Mouse (Mus musculus) urinary bladder, postnatal 4 days (tissue): ENCODE data around the gene Gabrb1.

Experiments used
- DNase-seq, 2 experiments: peaks; one replicate each; pipeline ENCODE4 v3.0.0; 2021 to 2022; ENCODE audit warnings: low spot score in 2 of 2

Gene Gabrb1

GRCm38 (mm10) chr5:72160781-72161485, 503.0 kb downstream of the Gabrb1 start:
- DNase-seq: no peak

GRCm38 (mm10) chr5:72162855-72163254, 504.9 kb downstream of the Gabrb1 start:
- DNase-seq: no peak

DNA sequence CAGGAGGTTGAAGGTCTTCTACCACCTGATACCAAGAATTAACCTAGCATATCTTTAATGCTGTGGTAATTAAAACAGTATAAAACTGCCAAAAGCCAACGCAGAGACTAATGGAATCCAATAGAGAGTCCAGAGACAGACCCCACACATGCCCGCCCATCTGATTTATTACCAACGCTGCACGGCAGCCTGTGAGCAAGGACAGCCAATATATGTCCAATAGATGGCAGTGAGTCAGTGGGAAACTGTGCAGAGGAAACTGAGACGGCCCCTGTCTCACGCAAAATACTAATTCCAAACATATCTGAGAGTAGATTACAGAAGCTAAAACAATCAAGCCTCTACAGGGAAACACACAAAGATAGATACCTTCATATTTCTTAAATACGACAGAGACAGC, 506.5 kb downstream of the Gabrb1 start:
- DNase-seq: no peak

GRCm38 (mm10) chr5:72167594-72168284, 509.8 kb downstream of the Gabrb1 start, which contains the start of gene Commd8:
Gene Commd8 (minus strand): TSS chr5:72168189.
- DNase-seq: peak; percentile 92 to 97

DNA sequence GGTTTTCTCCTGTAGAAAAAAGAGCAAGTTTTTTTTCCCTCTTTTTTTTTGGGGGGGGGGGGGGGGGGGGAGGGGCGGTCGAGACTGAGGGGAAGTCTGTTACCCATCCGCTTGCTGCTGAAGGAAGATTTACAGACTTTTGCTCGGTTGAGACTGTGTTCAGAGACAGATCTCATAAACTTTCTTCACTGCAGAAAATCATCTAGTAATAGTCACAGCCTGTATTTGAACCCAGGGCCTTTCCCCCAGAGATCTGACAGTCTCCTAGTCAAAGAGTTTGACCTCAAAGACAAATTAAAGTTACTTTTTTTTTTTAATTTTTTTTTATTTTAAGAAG, 510.3 kb downstream of the Gabrb1 start:
- no peak for DNase-seq

- no peak for DNase-seq
Measured at GRCm38 (mm10) chr5:72170067-72170466, 512.2 kb downstream of the Gabrb1 start.

DNA sequence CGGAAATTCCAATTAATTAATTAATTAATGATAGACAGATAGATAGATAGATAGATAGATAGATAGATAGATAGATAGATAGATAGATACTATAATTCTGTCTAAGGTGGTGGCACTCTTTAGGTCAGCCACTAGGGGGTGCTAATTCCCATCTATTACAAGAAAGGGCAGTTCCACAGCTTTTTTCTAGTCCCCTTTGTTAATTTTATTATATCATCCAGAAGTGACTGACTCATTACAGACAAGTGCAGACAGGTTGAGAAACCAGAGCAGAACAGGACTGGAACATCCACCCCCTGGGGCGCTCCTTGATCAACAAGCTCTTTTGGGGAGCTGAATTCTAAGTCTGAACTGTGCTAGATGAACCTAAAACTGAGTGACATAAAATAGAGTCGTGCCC, 514.8 kb downstream of the Gabrb1 start:
- DNase-seq: no peak

GRCm38 (mm10) chr5:72173521-72173920, 515.6 kb downstream of the Gabrb1 start:
- no peak for DNase-seq

- no peak for DNase-seq
Measured at GRCm38 (mm10) chr5:72175050-72175449, 517.1 kb downstream of the Gabrb1 start.

- DNase-seq: no peak
Measured at GRCm38 (mm10) chr5:72175530-72175929, 517.6 kb downstream of the Gabrb1 start.

- DNase-seq: no peak
Measured at GRCm38 (mm10) chr5:72181194-72181593, 523.3 kb downstream of the Gabrb1 start.

DNA sequence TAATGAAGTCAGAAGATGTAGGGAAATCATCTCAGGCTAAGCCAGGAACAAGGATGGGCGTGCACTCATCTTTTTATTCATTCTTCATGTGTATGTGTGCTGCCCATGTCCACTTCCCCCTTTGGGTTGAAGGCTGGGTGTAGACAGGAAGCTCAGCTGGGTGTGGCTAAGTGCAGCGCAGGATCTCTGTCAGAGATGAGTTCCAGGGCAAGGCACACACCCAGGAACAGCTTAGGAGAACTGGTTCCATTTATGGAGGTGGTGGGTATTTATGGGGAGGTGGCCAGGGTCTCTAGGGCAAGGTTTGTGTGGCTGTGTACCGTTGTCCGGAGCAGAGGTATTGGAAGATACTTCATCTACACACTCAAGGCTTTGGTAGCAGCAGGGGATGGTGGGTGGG, 524.9 kb downstream of the Gabrb1 start:
- no peak for DNase-seq

- DNase-seq: no peak
Measured at GRCm38 (mm10) chr5:72183929-72184328, 526.0 kb downstream of the Gabrb1 start.

DNA sequence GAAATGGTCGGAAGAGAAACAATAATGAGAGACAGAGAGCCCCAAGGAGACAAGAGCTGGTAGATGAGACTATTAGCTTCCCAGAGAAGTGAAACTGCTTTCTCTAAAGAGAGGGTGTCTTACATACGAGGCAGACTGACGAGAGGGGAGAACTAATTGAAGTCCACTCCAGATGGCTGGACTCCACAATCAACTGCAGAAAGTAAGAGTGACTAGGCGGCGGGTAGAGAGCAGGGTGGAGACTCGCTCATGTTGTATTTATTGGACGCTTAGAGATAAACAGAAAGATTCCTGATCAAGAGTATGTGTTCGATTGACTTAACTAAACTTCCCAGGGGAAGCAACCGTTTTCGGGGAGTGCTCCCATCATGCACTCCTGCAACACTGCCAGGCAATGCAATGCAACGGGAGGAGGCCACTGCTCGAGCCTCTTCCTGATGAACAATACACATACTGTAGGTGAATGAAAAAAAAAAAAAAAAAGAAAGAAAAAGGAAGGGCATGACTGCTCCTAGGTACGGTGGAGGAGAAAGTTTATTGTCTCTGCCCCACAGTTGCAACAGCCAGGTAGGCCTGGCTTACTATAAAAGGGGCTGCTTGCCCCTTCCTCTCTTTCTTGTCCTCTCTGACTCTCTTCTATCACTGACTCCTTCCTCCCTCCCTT, 526.7 kb downstream of the Gabrb1 start:
- DNase-seq: no peak

GRCm38 (mm10) chr5:72191154-72191553, 533.2 kb downstream of the Gabrb1 start:
- DNase-seq: no peak

GRCm38 (mm10) chr5:72191932-72192331, 534.0 kb downstream of the Gabrb1 start:
- no peak for DNase-seq

DNA sequence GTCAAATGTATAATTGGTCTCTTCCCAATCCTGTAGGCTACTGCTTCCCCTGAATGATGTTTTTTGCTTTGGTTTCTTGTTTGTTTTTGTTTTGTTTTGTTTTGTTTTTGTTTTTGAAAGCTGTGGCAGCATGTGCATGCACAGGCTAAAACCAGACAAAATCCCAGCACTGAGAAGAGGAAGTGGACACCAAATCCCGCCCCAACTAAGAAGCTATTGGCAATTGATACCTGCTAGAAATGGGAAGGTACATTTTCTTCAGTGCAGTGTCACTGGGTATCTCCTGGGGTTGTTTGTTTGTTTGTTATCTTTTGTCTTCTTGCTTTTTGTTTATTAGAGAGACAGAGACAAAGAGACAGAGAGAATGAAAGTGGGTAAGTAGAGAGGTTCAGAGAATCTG, 537.5 kb downstream of the Gabrb1 start:
- no peak for DNase-seq
